18 mouse cellular contexts compared by ENCODE assay signal in genomic region chr12:85205425-85205824, GRCm38 (mm10). TPM values are rescaled to one million over a fixed set of nuclear protein-coding genes. Genes with fewer than 3 reads are reported as not detected.
"Had no signal": no experiment of that assay in that cellular context is flagged by ENCODE, and none has a peak within 500 bp of the region (broad histone marks: within the 10 kb centered on the region; RNA-seq: fewer than 3 reads in every experiment).

No protein-coding gene starts in this region.

- DNase-seq: liver, postnatal 0 days; lung, adult 2 months; lung, postnatal 14 days; lung, postnatal 36 days; right cerebral cortex, postnatal 14 days; thymus, adult 18-20 months; thymus, postnatal 14 days; thymus, postnatal 36 days had no signal

- H3K27ac ChIP-seq: lung, embryonic 15.5 days; macrophage; midbrain, embryonic 12.5 days; midbrain, embryonic 15.5 days; neural tube, embryonic 12.5 days had no signal

- H3K9me3 ChIP-seq: lung, embryonic 15.5 days; megakaryocyte, embryonic 14.5 days; midbrain, embryonic 12.5 days; midbrain, embryonic 15.5 days; neural tube, embryonic 12.5 days had no signal

- H3K27me3 ChIP-seq: lung, embryonic 15.5 days; midbrain, embryonic 15.5 days; neural tube, embryonic 12.5 days had no signal

- H3K4me3 ChIP-seq: lung, embryonic 15.5 days; megakaryocyte, embryonic 14.5 days; midbrain, embryonic 12.5 days; midbrain, embryonic 15.5 days; neural tube, embryonic 12.5 days had no signal

- H3K9ac ChIP-seq: liver, postnatal 0 days; lung, embryonic 15.5 days; midbrain, embryonic 12.5 days; midbrain, embryonic 15.5 days; neural tube, embryonic 12.5 days had no signal

- ATAC-seq: liver, postnatal 0 days; lung, postnatal 0 days; midbrain, embryonic 15.5 days had no signal

- H3K36me3 ChIP-seq: lung, embryonic 15.5 days; midbrain, embryonic 12.5 days; midbrain, embryonic 15.5 days; neural tube, embryonic 12.5 days had no signal

- H3K4me2 ChIP-seq: lung, embryonic 15.5 days; midbrain, embryonic 12.5 days; midbrain, embryonic 15.5 days; neural tube, embryonic 12.5 days had no signal

RNA-seq across cellular contexts. Expression of gene Pgf, which starts 27.8 kb away (rescaled TPM):
- total RNA-seq: megakaryocyte progenitor cell, adult 5-6 weeks; monocyte, adult 5-6 weeks; neutrophil, adult 5-6 weeks had no signal

RNA-seq across cellular contexts. Expression of gene Rps6kl1, which starts 54.4 kb away (rescaled TPM):
- total RNA-seq: megakaryocyte progenitor cell, adult 5-6 weeks; neutrophil, adult 5-6 weeks had no signal
- polyA plus RNA-seq: macrophage had no signal
